Mouse (Mus musculus): ENCODE measurements around the gene Larp4b.

DNA sequence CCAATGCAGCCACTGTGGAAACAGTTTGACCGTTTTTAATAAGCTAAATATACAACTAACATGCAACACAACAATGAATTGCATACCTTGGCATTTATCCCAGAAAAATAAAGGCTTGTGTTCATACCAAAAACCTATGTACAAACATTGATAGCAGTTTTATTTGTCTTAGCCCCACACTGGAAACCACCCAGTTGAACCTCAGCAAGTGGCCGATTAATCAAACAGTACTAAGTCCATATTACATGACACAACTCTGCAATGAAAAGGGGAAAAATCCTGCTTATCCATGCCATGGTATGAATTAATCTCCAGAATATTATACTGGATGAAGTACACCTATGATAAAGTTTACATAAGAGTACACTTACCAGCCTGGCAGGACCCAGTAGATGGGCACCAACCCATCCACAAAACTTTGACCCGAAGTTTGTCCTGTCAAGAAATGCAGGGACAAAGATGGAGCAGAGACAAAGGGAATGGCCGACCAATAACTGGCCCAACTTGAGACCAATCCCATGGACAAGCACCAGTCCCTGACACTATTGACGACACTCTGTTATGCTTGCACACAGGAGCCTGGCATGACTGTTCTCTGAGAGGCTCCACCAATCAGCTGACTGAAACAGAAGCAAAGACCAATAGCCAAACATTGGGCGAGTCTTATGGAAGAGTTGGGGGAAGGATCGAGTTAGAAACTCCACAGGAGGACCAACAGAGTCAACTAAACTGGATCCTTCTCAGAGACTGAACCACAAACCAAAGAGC lies 17.7 kb upstream of the Larp4b start:
- TF ChIP-seq CTCF (IDR thresholded peaks at IDR 0.05; ENCODE audit: low read depth) (no peak), EP300 (optimal IDR thresholded peaks at IDR 0.05) (no peak)

Measured in stomach, postnatal 0 days (tissue).